Mouse (Mus musculus): Measurements from ENCODE around the gene Hist1h2ak. TPM values are rescaled to one million over a fixed set of nuclear protein-coding genes. Genes with fewer than 3 reads are reported as not detected.
"Not testable (repeated sequence)": the region's sequence is repeated elsewhere in the genome, so short reads cannot be mapped to it uniquely, and the experiment has no call there.

Hist1h2ak gene
- polyA plus RNA-seq, 1 experiment from 2014 or later, result 7.5 TPM

- not testable (repeated sequence) for H3K9me3 ChIP-seq (ENCODE audit: low read length); H3K36me3 ChIP-seq (ENCODE audit: insufficient read depth, low read length); H3K27me3 ChIP-seq (replicated peaks; ENCODE audit: insufficient read depth, low read length)
- Histone ChIP-seq H3K9ac (replicated peaks; ENCODE audit: low read depth) (peak within 1 kb of the TSS; percentile 39), H3K27ac (ENCODE audit: low read length) (peak within 1 kb of the TSS; percentile 79), H3K4me1 (ENCODE audit: insufficient read depth, low read depth, low read length) (peaks cover 17% of the 10 kb centered on the region; the same call in 1 of the 2 replicates), H3K4me3 (ENCODE audit: low read depth, low read length) (peak within 1 kb of the TSS; percentile 35), H3K4me2 (replicated peaks; ENCODE audit: low read depth, low read length) (peak within 1 kb of the TSS; percentile 67)
- ATAC-seq (peak; percentile 94), DNase-seq (ENCODE audit: low spot score) (peak; percentile 98)
- WGBS, result 2% methylated on average over 24 of the region's 50 CpGs
- TF ChIP-seq EP300 (IDR thresholded peaks at IDR 0.05), result peak; percentile 51; the same call in 1 of the 2 replicates
These were observed 37.6 kb downstream of the Hist1h2ak start, which contains the start of the genes Hist1h2bl and Hist1h2ai for GRCm38 (mm10) chr13:21715864-21716539. Hist1h2bl (minus strand) TSS chr13:21716143. Hist1h2ai (plus strand) TSS chr13:21716422.

DNA sequence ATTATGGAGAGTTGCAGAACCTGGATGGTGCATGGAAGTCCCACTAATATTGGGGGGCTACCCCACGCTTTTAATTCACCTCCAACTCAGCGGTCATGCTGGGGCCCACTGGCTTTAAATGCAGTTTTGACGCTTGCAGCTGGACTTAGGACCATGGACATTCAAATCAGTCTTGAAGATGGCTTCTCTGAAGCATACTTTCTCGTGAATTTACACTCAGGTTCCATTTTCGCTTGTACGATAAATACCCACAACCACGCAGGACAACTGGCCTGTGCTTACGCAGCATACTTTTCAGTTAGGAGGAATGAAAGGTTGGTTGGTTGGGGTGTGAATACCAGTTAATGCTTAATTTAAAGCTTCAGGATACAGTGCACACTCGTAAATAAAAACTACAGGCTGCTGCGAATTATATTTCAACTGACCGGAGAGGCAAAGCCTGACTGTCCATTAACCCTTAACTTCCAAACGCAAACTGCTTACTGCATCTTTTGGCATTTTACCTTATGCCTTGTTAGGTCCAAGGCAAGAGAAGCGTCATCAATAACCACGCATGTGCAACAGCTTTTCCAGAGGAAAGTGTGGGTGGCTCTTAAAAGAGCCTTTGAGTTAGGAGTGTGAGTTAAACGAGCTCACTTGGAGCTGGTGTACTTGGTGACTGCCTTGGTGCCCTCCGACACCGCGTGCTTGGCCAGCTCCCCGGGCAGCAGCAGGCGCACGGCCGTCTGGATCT, 38.3 kb downstream of the Hist1h2ak start:
- Histone ChIP-seq H3K27ac (ENCODE audit: low read length) (no peak overlapping the region), H3K9ac (replicated peaks; ENCODE audit: low read depth) (no peak overlapping the region), H3K4me1 (ENCODE audit: insufficient read depth, low read depth, low read length) (peaks cover 17% of the 10 kb centered on the region; the same call in 1 of the 2 replicates), H3K27me3 (replicated peaks; ENCODE audit: insufficient read depth, low read length) (no peaks in the 10 kb centered on the region), H3K4me3 (ENCODE audit: low read depth, low read length) (peak overlapping the region; percentile 35), H3K36me3 (ENCODE audit: insufficient read depth, low read length) (no peaks in the 10 kb centered on the region), H3K9me3 (ENCODE audit: low read length) (no peaks in the 10 kb centered on the region), H3K4me2 (replicated peaks; ENCODE audit: low read depth, low read length) (peak overlapping the region; percentile 67)
- ATAC-seq (no peak), DNase-seq (ENCODE audit: low spot score) (peak; percentile 38)
- under 1% methylated on average over 19 of the region's 22 CpGs for WGBS
- TF ChIP-seq CTCF (IDR thresholded peaks at IDR 0.05) (no peak), EP300 (IDR thresholded peaks at IDR 0.05) (no peak)

- no peak for ATAC-seq
- Histone ChIP-seq H3K9me3 (ENCODE audit: low read length) (no peaks in the 10 kb centered on the region), H3K36me3 (ENCODE audit: insufficient read depth, low read length) (no peaks in the 10 kb centered on the region), H3K4me2 (replicated peaks; ENCODE audit: low read depth, low read length) (peak overlapping the region; percentile 67; the same call in 1 of the 2 replicates), H3K4me3 (ENCODE audit: low read depth, low read length) (no peak overlapping the region), H3K9ac (replicated peaks; ENCODE audit: low read depth) (no peak overlapping the region), H3K4me1 (ENCODE audit: insufficient read depth, low read depth, low read length) (peaks cover 17% of the 10 kb centered on the region; the same call in 1 of the 2 replicates), H3K27ac (ENCODE audit: low read length) (no peak overlapping the region), H3K27me3 (replicated peaks; ENCODE audit: insufficient read depth, low read length) (no peaks in the 10 kb centered on the region)
- peak; percentile 91 for TF ChIP-seq CTCF (IDR thresholded peaks at IDR 0.05)
- no peak; the same call in 1 of the 2 replicates for TF ChIP-seq EP300 (IDR thresholded peaks at IDR 0.05)
- under 1% methylated on average over 7 of the region's 7 CpGs for WGBS
- DNase-seq (ENCODE audit: low spot score), result peak; percentile 87
These were observed 38.9 kb downstream of the Hist1h2ak start for GRCm38 (mm10) chr13:21714725-21715124.

DNA sequence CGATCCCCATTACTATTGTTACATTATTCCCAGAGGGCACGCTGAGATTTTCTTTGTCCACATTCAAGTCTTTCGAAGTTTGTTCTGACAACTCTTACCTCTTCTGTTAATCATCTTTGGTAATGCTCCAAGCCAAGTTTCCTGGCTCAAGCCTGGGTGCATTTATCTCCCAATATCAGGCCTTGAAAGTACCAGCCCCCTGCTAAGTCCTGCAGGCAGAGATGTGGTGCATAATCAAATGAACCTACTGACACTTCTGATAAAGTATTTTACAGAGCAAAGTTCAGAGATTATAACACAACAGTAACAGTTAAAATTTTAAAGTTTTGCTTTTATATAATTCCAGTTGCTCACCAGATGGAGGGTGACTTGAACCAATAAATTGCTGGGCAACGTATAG, 41.9 kb downstream of the Hist1h2ak start:
- no peak overlapping the region for H3K27ac ChIP-seq (ENCODE audit: low read length)
- no peak for DNase-seq (ENCODE audit: low spot score)
- H3K27me3 ChIP-seq (replicated peaks; ENCODE audit: insufficient read depth, low read length), result no peaks in the 10 kb centered on the region
- peaks cover 8% of the 10 kb centered on the region; the same call in 1 of the 2 replicates for H3K4me1 ChIP-seq (ENCODE audit: insufficient read depth, low read depth, low read length)
- H3K9ac ChIP-seq (replicated peaks; ENCODE audit: low read depth), result no peak overlapping the region
- ATAC-seq, result no peak
- WGBS, result 31% methylated on average over 4 of the region's 4 CpGs
- H3K4me3 ChIP-seq (ENCODE audit: low read depth, low read length), result no peak overlapping the region
- TF ChIP-seq EP300 (IDR thresholded peaks at IDR 0.05), result no peak
- no peak for TF ChIP-seq CTCF (IDR thresholded peaks at IDR 0.05)
- peak overlapping the region; percentile 60 for H3K4me2 ChIP-seq (replicated peaks; ENCODE audit: low read depth, low read length)
- no peaks in the 10 kb centered on the region for H3K9me3 ChIP-seq (ENCODE audit: low read length)
- H3K36me3 ChIP-seq (ENCODE audit: insufficient read depth, low read length), result no peaks in the 10 kb centered on the region

DNA sequence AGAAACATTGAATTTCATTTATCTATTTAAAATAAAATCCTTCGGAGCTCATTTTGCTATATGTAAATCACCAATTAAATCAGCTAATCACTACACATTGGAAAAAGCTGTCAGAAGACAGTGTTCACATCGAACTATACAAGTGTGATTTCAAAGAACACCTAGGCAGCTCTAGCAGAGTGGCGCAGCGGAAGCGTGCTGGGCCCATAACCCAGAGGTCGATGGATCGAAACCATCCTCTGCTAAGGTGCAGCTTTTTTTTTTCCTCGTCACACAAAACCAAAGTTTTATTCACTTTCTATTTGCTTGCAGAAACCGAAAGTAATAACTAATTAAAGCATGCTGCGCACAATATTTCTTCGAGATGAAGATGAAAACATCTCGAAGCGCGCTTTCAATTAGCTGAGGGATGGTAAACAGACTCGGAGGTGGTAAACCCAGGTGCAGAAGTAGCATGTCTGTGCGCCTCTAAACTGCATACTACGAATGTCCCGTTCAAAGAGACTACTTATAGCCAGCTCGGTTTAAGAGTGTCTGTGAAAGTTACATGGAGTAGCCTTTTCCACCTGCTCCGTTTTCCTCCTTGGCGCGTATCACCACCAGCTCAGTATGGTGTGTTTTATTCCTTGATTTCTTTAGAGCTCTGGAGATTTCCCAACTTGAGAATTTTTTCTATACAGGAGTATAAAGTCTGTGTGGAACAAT, 42.7 kb downstream of the Hist1h2ak start:
- peak; percentile 71 for DNase-seq (ENCODE audit: low spot score)
- ATAC-seq, result peak; percentile 76
- no peak for TF ChIP-seq CTCF (IDR thresholded peaks at IDR 0.05)
- TF ChIP-seq EP300 (IDR thresholded peaks at IDR 0.05), result no peak
- WGBS, result 3% methylated on average over 22 of the region's 22 CpGs
- Histone ChIP-seq H3K27ac (ENCODE audit: low read length) (no peak overlapping the region), H3K27me3 (replicated peaks; ENCODE audit: insufficient read depth, low read length) (no peaks in the 10 kb centered on the region), H3K4me2 (replicated peaks; ENCODE audit: low read depth, low read length) (peak overlapping the region; percentile 60), H3K9me3 (ENCODE audit: low read length) (no peaks in the 10 kb centered on the region), H3K36me3 (ENCODE audit: insufficient read depth, low read length) (no peaks in the 10 kb centered on the region), H3K9ac (replicated peaks; ENCODE audit: low read depth) (no peak overlapping the region), H3K4me1 (ENCODE audit: insufficient read depth, low read depth, low read length) (peaks cover 8% of the 10 kb centered on the region; the same call in 1 of the 2 replicates), H3K4me3 (ENCODE audit: low read depth, low read length) (peak overlapping the region; percentile 72)

Data from lung, postnatal 0 days (tissue).